Mouse (Mus musculus) left cerebral cortex, postnatal 4 days (tissue): ENCODE measurements around the gene Hdc. TPM values are rescaled to one million over a fixed set of nuclear protein-coding genes. Genes with fewer than 3 reads are reported as not detected.

Experiments
- DNase-seq: peaks from one replicate; pipeline ENCODE4 v3.0.0-alpha.2; 2022
- intact Hi-C: fragments of 180-260 bp; cut with DNase I; formaldehyde crosslinking; loops from one replicate; pipeline ENCODE4 v1.15.1; 2025
- total RNA-seq, 2 experiments: library from RNA; stranded (reverse); gene quantifications; 2 replicates each; pipeline ENCODE4 v1.2.3; 2021

Hdc gene
- total RNA-seq, 2 experiments from 2014 or later = 1.1 to 1.5 TPM

DNA sequence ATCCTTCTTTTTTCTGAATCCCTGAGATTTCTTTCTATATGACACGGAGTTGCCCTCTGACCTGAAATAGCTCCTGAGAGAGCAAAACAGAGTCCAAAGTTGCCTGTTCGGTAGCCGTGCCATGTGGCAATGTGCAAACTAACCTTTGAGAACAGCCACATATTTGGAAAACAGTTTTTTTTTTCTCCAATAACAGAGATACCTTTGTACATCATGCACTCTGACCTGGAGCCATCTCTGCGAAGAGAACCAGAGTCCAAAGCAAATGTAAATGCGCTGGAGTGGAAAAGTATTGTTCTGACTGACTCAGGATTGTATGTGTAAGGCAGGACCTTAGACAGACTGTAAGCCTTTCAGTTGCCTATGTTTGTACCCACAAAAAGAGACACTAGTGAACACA is 63.6 kb downstream of the Hdc start:
- DNase-seq = no peak
- intact Hi-C loops = no loop called here

DNA sequence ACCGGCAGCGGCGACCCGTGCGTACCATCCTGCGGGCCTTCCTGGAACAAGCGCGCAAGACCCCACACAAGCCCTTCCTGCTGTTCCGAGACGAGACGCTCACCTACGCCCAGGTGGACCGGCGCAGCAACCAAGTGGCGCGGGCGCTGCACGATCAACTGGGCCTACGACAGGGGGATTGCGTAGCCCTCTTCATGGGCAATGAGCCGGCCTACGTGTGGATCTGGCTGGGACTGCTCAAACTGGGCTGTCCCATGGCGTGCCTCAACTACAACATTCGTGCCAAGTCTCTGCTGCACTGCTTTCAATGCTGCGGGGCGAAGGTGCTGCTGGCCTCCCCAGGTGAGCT is 65.8 kb downstream of the Hdc start:
- intact Hi-C loops = no loop called here
- no peak for DNase-seq

DNA sequence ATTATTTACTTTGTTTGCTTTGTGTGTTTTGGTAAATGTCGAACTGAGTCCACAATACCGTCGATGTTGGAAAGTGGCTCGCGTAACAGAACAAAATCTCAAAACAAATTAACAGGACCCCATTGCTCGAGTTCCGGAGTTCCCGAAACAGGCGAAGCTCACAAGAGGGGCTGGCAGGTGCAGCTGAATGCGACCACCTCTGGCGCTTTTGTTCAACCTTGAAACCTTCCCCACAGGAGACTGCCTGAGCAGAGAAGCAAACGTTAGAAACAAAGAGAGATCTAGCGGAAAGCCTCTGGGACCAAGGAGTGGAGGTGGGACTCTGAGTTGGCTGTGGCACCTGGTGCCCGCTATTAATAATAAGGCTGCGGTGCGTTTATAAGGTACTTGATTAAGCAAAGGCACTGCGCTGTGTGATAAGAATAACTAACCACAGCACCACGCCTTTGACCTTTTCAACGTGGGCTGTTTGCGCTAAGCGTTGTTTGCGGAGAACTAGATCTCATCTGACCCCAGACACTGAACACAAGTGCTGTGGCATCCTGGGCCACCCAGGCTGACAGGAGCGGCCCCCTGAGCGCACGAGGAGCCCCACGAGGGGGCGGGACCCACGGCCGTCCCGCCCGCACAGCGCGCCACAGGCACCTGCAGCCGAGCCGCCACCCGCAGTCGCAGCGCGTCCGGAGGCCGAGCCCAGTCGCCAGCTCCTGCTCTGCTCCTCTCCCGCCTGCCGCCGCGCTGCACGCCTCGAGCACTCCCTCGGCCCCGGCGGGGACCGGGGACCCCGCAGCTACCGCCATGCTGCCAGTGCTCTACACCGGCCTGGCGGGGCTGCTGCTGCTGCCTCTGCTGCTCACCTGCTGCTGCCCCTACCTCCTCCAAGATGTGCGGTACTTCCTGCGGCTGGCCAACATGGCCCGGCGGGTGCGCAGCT is 66.5 kb downstream of the Hdc start, which contains the start of gene Slc27a2:
Slc27a2 (plus strand) TSS at position 51 of the 934 bp plus-strand sequence.
- intact Hi-C loops = no loop called here
- DNase-seq = peak; percentile 17

DNA sequence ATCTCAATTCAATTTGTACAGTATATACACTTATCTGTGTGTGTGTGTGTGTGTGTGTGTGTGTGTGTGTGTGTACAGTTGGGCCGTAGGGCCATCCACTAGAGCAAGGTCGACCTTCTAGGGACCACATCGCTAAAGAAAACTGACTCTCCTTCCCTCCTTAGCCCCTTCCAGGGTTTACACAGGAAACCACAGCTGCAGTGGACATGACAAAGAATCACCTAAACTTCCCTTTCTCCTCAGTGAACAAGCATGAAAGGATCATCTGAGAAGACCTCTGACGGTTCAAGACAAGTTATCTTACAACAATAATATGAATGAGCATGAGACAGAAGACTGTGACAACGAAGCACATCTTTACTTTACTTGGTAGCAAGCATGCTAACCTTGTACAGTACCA is 67.2 kb downstream of the Hdc start:
- intact Hi-C loops = no loop called here
- no peak for DNase-seq

DNA sequence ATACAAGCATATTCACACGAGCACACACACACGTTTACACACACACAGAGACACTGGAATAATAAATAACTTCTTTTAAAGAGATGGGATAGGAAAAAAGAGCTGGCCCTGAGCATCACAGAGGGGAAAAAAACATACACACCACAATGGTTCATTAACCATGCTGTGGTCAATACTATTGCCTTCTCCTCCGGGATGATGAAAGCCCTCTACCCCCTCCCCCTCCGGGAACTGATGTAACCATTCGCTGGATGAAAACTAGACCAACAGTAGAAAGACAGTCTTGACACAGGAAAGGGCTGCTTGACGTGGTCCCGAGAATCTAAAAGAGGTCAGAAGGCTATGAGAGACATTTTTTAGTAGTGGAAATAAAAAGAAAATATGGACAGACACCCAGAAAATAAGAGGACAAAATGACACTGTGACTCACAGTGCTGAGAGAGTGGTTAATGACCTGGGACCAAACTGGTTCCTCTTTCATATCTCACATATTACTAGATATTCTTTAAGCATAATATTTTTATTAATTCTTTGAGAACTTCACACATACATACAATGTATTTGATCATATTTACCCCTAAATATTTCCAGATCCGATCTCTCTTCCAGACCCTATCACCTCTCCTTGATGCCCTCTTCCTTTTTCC is 67.7 kb downstream of the Hdc start:
- intact Hi-C loops = no loop called here
- no peak for DNase-seq

GRCm38 (mm10) chr2:126549681-126550080 is 69.4 kb downstream of the Hdc start:
- intact Hi-C loops = no loop called here
- no peak for DNase-seq

DNA sequence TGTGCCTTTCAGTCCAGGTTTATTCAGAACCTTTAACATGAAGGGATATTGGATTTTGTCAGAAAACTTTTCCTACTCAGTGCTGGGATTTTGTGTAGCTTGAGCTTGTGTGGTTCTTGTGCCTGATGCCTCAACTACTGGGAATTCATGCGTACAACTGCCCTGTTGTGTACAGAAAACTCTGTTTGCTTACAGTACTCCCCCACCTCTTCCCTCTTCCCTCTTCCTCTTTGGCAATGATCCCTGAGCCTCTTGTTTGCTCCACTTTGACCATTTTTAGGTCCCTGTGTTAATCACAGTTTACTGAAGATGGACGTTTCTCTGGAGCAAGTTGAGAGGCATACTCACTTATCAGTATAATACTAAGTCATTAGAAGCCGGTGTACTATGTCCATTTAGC is 72.7 kb downstream of the Hdc start:
- DNase-seq = no peak
- intact Hi-C loops = no loop called here

GRCm38 (mm10) chr2:126545297-126545696 is 73.8 kb downstream of the Hdc start:
- intact Hi-C loops = no loop called here
- DNase-seq = no peak

Other genes with a start within 250 kb of the Hdc start
- gene Atp8b4, start 118.6 kb downstream of the Hdc start, total RNA-seq = under 1 TPM; 0.14 to 0.16 TPM
- gene Slc27a2, start 66.9 kb downstream of the Hdc start, total RNA-seq = 1 to 10 TPM; 3.5 to 3.6 TPM
- 10 to 100 TPM; 27.2 to 28.5 TPM for gene Gabpb1, start 57.0 kb upstream of the Hdc start, total RNA-seq
- gene Usp8, start 88.0 kb upstream of the Hdc start, total RNA-seq = 10 to 100 TPM; 28.0 to 28.2 TPM
- not detected for gene Usp50, start 164.2 kb upstream of the Hdc start, total RNA-seq